Mouse (Mus musculus) cerebellum, postnatal 36 days (tissue): ENCODE data around the gene Cep19.
"Not testable (repeated sequence)": the region's sequence is repeated elsewhere in the genome, so short reads cannot be mapped to it uniquely, and the experiment has no call there.

Experiments used
- DNase-seq, 2 experiments: peaks; one replicate each; pipeline ENCODE4 v3.0.0; 2021 to 2022; ENCODE audit warnings: mixed read lengths in 2 of 2

The Cep19 gene

GRCm38 (mm10) chr16:32099638-32100150 lies at the start of gene Cep19, which contains the start of gene Pigx:
Gene Cep19 (plus strand): TSS chr16:32099800.
Gene Pigx (minus strand): TSS chr16:32099740.
- DNase-seq, result peak; percentile 86 to 91

GRCm38 (mm10) chr16:32058817-32059216 lies 40.8 kb upstream of the Cep19 start:
- DNase-seq, result no peak

GRCm38 (mm10) chr16:32059840-32060523 lies 39.6 kb upstream of the Cep19 start:
- DNase-seq, result no peak

GRCm38 (mm10) chr16:32062226-32062625 lies 37.4 kb upstream of the Cep19 start:
- no peak for DNase-seq

- no peak for DNase-seq
Measured at GRCm38 (mm10) chr16:32063900-32064299, 35.7 kb upstream of the Cep19 start.

- no peak for DNase-seq
Measured at GRCm38 (mm10) chr16:32066899-32067298, 32.7 kb upstream of the Cep19 start.

- DNase-seq, result no peak
Measured at GRCm38 (mm10) chr16:32068389-32069300, 31.0 kb upstream of the Cep19 start.

- not testable (repeated sequence) for DNase-seq
Measured at GRCm38 (mm10) chr16:32070070-32070469, 29.5 kb upstream of the Cep19 start.

GRCm38 (mm10) chr16:32075762-32076161 lies 23.8 kb upstream of the Cep19 start:
- DNase-seq, result no peak

- DNase-seq, result no peak
Measured at GRCm38 (mm10) chr16:32076406-32076805, 23.2 kb upstream of the Cep19 start.

- DNase-seq, result no peak
Measured at GRCm38 (mm10) chr16:32077648-32078407, 21.8 kb upstream of the Cep19 start.

GRCm38 (mm10) chr16:32078408-32078990 lies 21.1 kb upstream of the Cep19 start:
- no peak for DNase-seq

GRCm38 (mm10) chr16:32078991-32079511 lies 20.5 kb upstream of the Cep19 start, which contains the start of gene Pak2:
Gene Pak2 (minus strand): TSS chr16:32079342.
- DNase-seq, result peak; percentile 80 to 85

GRCm38 (mm10) chr16:32087629-32088443 lies 11.8 kb upstream of the Cep19 start:
- DNase-seq, result no peak

GRCm38 (mm10) chr16:32091466-32091865 lies 8.1 kb upstream of the Cep19 start:
- no peak for DNase-seq

- not testable (repeated sequence) for DNase-seq
Measured at GRCm38 (mm10) chr16:32097757-32098156, 1.8 kb upstream of the Cep19 start.

- peak in 1 of 2 experiments; percentile 17 for DNase-seq
Measured at GRCm38 (mm10) chr16:32098897-32099637, 533 bp upstream of the Cep19 start.

GRCm38 (mm10) chr16:32102295-32102694 lies 2.7 kb downstream of the Cep19 start:
- DNase-seq, result no peak

- no peak for DNase-seq
Measured at GRCm38 (mm10) chr16:32105698-32106097, 6.1 kb downstream of the Cep19 start.

GRCm38 (mm10) chr16:32107342-32108045 lies 7.9 kb downstream of the Cep19 start:
- DNase-seq, result no peak
